Comparison of ENCODE assay signal across 10 mouse cellular contexts in genomic region chr9:31683302-31684081, GRCm38 (mm10).
DNase-seq lines count a peak whose midpoint lies in the region; ATAC-seq and TF ChIP-seq lines count a peak whose summit lies in the region.
"Had no signal": no experiment of that assay in that cellular context is flagged by ENCODE, and none has a peak within 500 bp of the region (broad histone marks: within the 10 kb centered on the region; RNA-seq: fewer than 3 reads in every experiment).

No protein-coding gene starts in this region.

- H3K9ac ChIP-seq in embryonic facial prominence, embryonic 14.5 days (ENCODE audit: low read depth, low read length) = 0 out of 2 replicates have a peak overlapping the region, but pooled peaks have one; percentile 19
- no peak overlapping the region for H3K9ac ChIP-seq in kidney, postnatal 0 days (ENCODE audit: low read depth, low read length)
- H3K9ac ChIP-seq: liver, embryonic 15.5 days had no signal

- no peaks in the 10 kb centered on the region for H3K36me3 ChIP-seq in embryonic facial prominence, embryonic 14.5 days (ENCODE audit: control insufficient read depth, insufficient read depth, low read length)
- H3K36me3 ChIP-seq in kidney, postnatal 0 days (ENCODE audit: insufficient read depth, low read length) = no peaks in the 10 kb centered on the region
- H3K36me3 ChIP-seq: liver, embryonic 15.5 days had no signal

- no peak overlapping the region for H3K4me2 ChIP-seq in embryonic facial prominence, embryonic 14.5 days (ENCODE audit: low read depth, low read length)
- 0 out of 2 replicates have a peak overlapping the region, but pooled peaks have one; percentile 10 for H3K4me2 ChIP-seq in kidney, postnatal 0 days (ENCODE audit: low read length)
- H3K4me2 ChIP-seq: liver, embryonic 15.5 days had no signal

- no peak overlapping the region for H3K4me3 ChIP-seq in embryonic facial prominence, embryonic 14.5 days (ENCODE audit: low read depth, low read length)
- no peak overlapping the region for H3K4me3 ChIP-seq in kidney, postnatal 0 days (replicated peaks; ENCODE audit: low read depth, low read length)
- H3K4me3 ChIP-seq: liver, embryonic 15.5 days had no signal

- peaks cover 23% of the 10 kb centered on the region for H3K4me1 ChIP-seq in embryonic facial prominence, embryonic 14.5 days (ENCODE audit: control insufficient read depth, insufficient read depth, low read length)
- H3K4me1 ChIP-seq in kidney, postnatal 0 days (replicated peaks; ENCODE audit: insufficient read depth, low read length) = peaks cover 26% of the 10 kb centered on the region
- H3K4me1 ChIP-seq: liver, embryonic 15.5 days had no signal

- intact Hi-C loops in gastrocnemius, postnatal 36 days (cut with DNase I) = no loop called here

- ATAC-seq in embryonic facial prominence, embryonic 14.5 days (ENCODE audit: low read depth) = no peak
- ATAC-seq in kidney, postnatal 0 days (replicated peaks; ENCODE audit: low FRiP score, low read depth) = peak; percentile 51

- DNase-seq in gastrocnemius, postnatal 25 days = peak; percentile 12
- no peak for DNase-seq in gastrocnemius, postnatal 36 days
- no peak for DNase-seq in embryonic facial prominence, embryonic 14.5 days (ENCODE audit: low spot score)
- peak; percentile 84 for DNase-seq in kidney, postnatal 0 days (ENCODE audit: low spot score)
- DNase-seq in neural tube, embryonic 10.5 days (ENCODE audit: extremely low spot score, low spot score) = peak; percentile 31
- no peak for DNase-seq in adrenal gland, adult 2 months
- DNase-seq in testis, postnatal 10 days (ENCODE audit: low spot score) = no peak
- no peak for DNase-seq in layer of hippocampus, adult 18-20 months (ENCODE audit: low spot score in 2 of 2)

- 9% methylated on average over 19 of the region's 19 CpGs for WGBS in embryonic facial prominence, embryonic 14.5 days
- 8% methylated on average over 19 of the region's 19 CpGs for WGBS in kidney, postnatal 0 days

- no peak for TF ChIP-seq CTCF in kidney, postnatal 0 days (IDR thresholded peaks at IDR 0.05; ENCODE audit: low read depth)

- no peak overlapping the region for H3K27ac ChIP-seq in embryonic facial prominence, embryonic 14.5 days (replicated peaks; ENCODE audit: low read depth, low read length)
- H3K27ac ChIP-seq in kidney, postnatal 0 days = peak overlapping the region; percentile 54; the same call in 1 of the 2 replicates
- H3K27ac ChIP-seq: liver, embryonic 15.5 days had no signal

- peaks cover 10% of the 10 kb centered on the region; the same call in 1 of the 2 replicates for H3K27me3 ChIP-seq in embryonic facial prominence, embryonic 14.5 days (replicated peaks; ENCODE audit: control insufficient read depth, insufficient read depth, low read length)
- no peaks in the 10 kb centered on the region for H3K27me3 ChIP-seq in kidney, postnatal 0 days (ENCODE audit: insufficient read depth, low read length)
- H3K27me3 ChIP-seq: CH12.LX; liver, embryonic 15.5 days had no signal

- no peaks in the 10 kb centered on the region for H3K9me3 ChIP-seq in embryonic facial prominence, embryonic 14.5 days (ENCODE audit: control insufficient read depth, low read length)
- H3K9me3 ChIP-seq in kidney, postnatal 0 days (replicated peaks; ENCODE audit: low read length) = no peaks in the 10 kb centered on the region
- H3K9me3 ChIP-seq: liver, embryonic 15.5 days had no signal

Comparison
In these comparisons a context has a peak if more than half of its experiments do, and no peak if none do; other contexts are left out.
1. DNase-seq: peak in gastrocnemius, postnatal 25 days (single experiment), kidney, postnatal 0 days (single experiment) and neural tube, embryonic 10.5 days (single experiment); none in gastrocnemius, postnatal 36 days (0 of 2), embryonic facial prominence, embryonic 14.5 days (single experiment), adrenal gland, adult 2 months (single experiment), testis, postnatal 10 days (single experiment) and layer of hippocampus, adult 18-20 months (0 of 2).